Mouse (Mus musculus) kidney, postnatal 0 days (tissue): Measurements from ENCODE around the gene Tspan13. TPM values are rescaled to one million over a fixed set of nuclear protein-coding genes. Genes with fewer than 3 reads are reported as not detected.

Experiments
- ATAC-seq: fragments of 200-750 bp; cut with Nextera tagmentation; replicated peaks from 2 replicates; pipeline ENCODE4 v1.8.0; 2017; ENCODE audit warnings: low read depth, moderate number of reproducible peaks, moderate TSS enrichment, moderate library complexity; ENCODE audit not compliant: low FRiP score
- DNase-seq: peaks from one replicate; pipeline ENCODE4 v3.0.0-alpha.2; 2016; ENCODE audit warnings: low spot score
- H3K27ac ChIP-seq: fragments of 300-500 bp; sonication (generic); 2 replicates; pipeline ENCODE4 v1.5.1; 2014; ENCODE audit warnings: mild to moderate bottlenecking
- H3K27me3 ChIP-seq: fragments of 300-500 bp; sonication (generic); 2 replicates; pipeline ENCODE4 v1.6.1; 2014; ENCODE audit warnings: low read length, mixed read lengths; ENCODE audit not compliant: insufficient read depth
- H3K36me3 ChIP-seq: fragments of 300-500 bp; sonication (generic); 2 replicates; pipeline ENCODE4 v1.6.1; 2014; ENCODE audit warnings: low read length, mixed read lengths; ENCODE audit not compliant: insufficient read depth
- H3K4me1 ChIP-seq: fragments of 300-500 bp; sonication (generic); replicated peaks from 2 replicates; pipeline ENCODE4 v1.6.1; 2014; ENCODE audit warnings: antibody characterized with exemption, low read length, mixed read lengths; ENCODE audit not compliant: insufficient read depth
- H3K4me2 ChIP-seq: fragments of 300-500 bp; sonication (generic); 2 replicates; pipeline ENCODE4 v1.6.1; 2014; ENCODE audit warnings: mild to moderate bottlenecking, low read length, moderate library complexity, mixed read lengths
- H3K4me3 ChIP-seq: fragments of 300-500 bp; sonication (generic); replicated peaks from 2 replicates; pipeline ENCODE4 v1.5.1; 2014; ENCODE audit warnings: low read depth, low read length
- H3K9ac ChIP-seq: fragments of 300-500 bp; sonication (generic); 2 replicates; pipeline ENCODE4 v1.6.1; 2014; ENCODE audit warnings: low read depth, low read length
- H3K9me3 ChIP-seq: fragments of 300-500 bp; sonication (generic); replicated peaks from 2 replicates; pipeline ENCODE4 v1.6.1; 2016; ENCODE audit warnings: low read length, inconsistent platforms, mixed read lengths
- CTCF ChIP-seq: IDR thresholded peaks from 2 replicates; pipeline ENCODE4 v1.5.1; 2016; ENCODE audit warnings: antibody characterized with exemption, low read depth, mild to moderate bottlenecking, moderate library complexity
- WGBS: fragments of 180-500 bp; shearing (Covaris S2); extraction: QIAGEN DNeasy Blood & Tissue Kit; methylation state at CpG from one replicate; pipeline ENCODE4 v1.1.7; 2014; 5-methylcytosine and 5-hydroxymethylcytosine counted together
- polyA plus RNA-seq: library from polyadenylated mRNA; unstranded; fragments of >200 nt; fragmentation: Nextera tagmentation; extraction: Ambion mirVana; gene quantifications from 2 replicates; pipeline ENCODE4 v1.2.1, GENCODE M21; 2015

Tspan13 gene
- polyA plus RNA-seq, 1 experiment from 2014 or later: 124 TPM

GRCm38 (mm10) chr12:36028968-36029645 lies 13.2 kb downstream of the Tspan13 start:
- H3K36me3 ChIP-seq: no peaks in the 10 kb centered on the region
- no peak overlapping the region for H3K4me2 ChIP-seq
- ATAC-seq: no peak
- H3K27me3 ChIP-seq: no peaks in the 10 kb centered on the region
- no peak for TF ChIP-seq CTCF
- DNase-seq: no peak
- H3K27ac ChIP-seq: no peak overlapping the region
- H3K9ac ChIP-seq: no peak overlapping the region
- WGBS: 74% methylated on average over 5 of the region's 5 CpGs
- no peaks in the 10 kb centered on the region for H3K4me1 ChIP-seq
- H3K4me3 ChIP-seq: no peak overlapping the region
- H3K9me3 ChIP-seq: no peaks in the 10 kb centered on the region

DNA sequence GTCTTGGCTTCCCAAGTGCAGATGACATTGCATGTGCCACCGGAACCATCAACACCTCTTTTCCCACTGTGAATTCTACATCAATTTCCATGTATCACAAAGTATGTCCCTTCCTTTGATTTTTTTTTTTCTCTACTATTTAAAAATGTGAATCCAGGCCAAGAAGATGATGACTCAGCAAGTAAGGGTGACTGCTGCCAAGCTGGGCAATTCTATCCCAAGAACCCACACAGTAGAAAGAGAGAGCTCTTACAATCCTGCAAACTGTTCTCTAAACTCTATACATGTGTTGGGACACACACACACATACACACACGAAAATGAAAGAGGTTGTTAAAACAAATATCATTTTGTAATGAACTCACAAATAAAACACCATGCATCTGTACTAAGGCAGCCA lies 15.1 kb downstream of the Tspan13 start:
- no peak overlapping the region for H3K9ac ChIP-seq
- H3K4me1 ChIP-seq: no peaks in the 10 kb centered on the region
- H3K4me3 ChIP-seq: no peak overlapping the region
- ATAC-seq (no peak), DNase-seq (no peak)
- 86% methylated on average over 2 of the region's 2 CpGs for WGBS
- no peaks in the 10 kb centered on the region for H3K27me3 ChIP-seq
- no peak overlapping the region for H3K27ac ChIP-seq
- no peaks in the 10 kb centered on the region for H3K9me3 ChIP-seq
- no peak overlapping the region for H3K4me2 ChIP-seq
- TF ChIP-seq CTCF: no peak
- H3K36me3 ChIP-seq: no peaks in the 10 kb centered on the region

DNA sequence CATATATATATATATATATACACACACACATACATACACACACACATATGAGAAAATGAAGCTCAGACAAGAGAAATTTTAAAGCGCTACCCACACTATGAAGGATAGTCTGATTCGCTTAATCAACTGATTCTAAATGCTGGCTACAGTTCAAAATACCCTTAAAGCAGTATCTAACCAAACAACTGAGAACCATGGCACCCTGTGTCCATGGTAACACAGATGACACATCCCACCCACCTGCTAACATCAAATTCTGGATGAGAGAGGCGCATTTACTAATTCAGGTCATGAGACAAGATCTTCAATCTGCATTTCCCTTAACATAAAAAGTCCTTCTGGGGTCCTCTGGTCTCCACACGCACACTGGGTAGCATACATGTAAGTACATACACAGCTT lies 16.2 kb downstream of the Tspan13 start:
- H3K27me3 ChIP-seq: no peaks in the 10 kb centered on the region
- H3K9me3 ChIP-seq: no peaks in the 10 kb centered on the region
- no peaks in the 10 kb centered on the region for H3K4me1 ChIP-seq
- no peak overlapping the region for H3K9ac ChIP-seq
- WGBS: 93% methylated on average over 4 of the region's 4 CpGs
- no peak for DNase-seq
- TF ChIP-seq CTCF: no peak
- H3K36me3 ChIP-seq: no peaks in the 10 kb centered on the region
- H3K27ac ChIP-seq: no peak overlapping the region
- no peak overlapping the region for H3K4me2 ChIP-seq
- H3K4me3 ChIP-seq: no peak overlapping the region
- ATAC-seq: no peak

DNA sequence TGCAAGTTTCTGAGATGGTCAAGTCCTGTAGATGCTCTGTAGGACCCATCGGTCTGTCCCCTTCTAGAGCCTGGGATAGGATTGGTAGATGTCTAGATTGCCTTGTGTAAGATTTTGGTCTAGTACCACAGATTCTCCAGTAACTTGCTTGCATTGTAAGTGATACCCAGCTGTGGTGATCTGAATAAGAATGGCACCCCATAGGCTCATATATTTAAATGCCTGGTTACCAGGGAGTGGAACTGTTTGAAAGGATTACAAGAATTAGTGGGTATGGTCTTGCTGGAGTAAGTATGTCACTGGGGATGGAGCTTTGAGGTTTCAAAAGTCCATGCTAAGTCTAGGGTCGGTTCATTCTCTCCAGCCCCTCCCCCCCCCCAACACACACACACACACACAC lies 21.6 kb downstream of the Tspan13 start:
- Histone ChIP-seq H3K9ac (no peak overlapping the region), H3K4me1 (no peaks in the 10 kb centered on the region), H3K36me3 (no peaks in the 10 kb centered on the region), H3K4me3 (no peak overlapping the region), H3K27ac (no peak overlapping the region), H3K27me3 (no peaks in the 10 kb centered on the region), H3K9me3 (no peaks in the 10 kb centered on the region), H3K4me2 (no peak overlapping the region)
- ATAC-seq (no peak), DNase-seq (no peak)
- no peak for TF ChIP-seq CTCF
- 88% methylated on average over 2 of the region's 2 CpGs for WGBS

DNA sequence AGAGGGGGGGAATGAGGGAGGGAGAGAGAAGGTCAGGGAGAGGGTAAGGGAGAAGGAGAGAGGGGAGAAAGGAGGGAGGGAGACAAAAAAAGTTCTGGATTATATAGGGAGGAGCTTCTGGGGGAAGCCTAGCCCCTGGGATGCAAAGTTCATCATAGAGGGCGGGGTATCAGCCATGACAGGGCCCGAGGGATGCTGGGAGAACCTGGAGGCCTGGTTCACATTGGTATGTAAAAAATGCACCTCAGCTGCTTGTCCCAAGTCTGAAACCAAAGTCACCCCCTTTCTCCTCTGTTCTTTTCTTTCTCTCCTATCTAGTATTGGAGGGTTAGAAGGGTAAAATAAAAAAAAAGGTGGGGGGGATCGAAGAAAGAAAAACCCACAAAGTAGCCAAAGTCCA lies 22.2 kb downstream of the Tspan13 start:
- Histone ChIP-seq H3K36me3 (no peaks in the 10 kb centered on the region), H3K27ac (no peak overlapping the region), H3K4me1 (no peaks in the 10 kb centered on the region), H3K9ac (no peak overlapping the region), H3K4me3 (no peak overlapping the region), H3K9me3 (no peaks in the 10 kb centered on the region), H3K27me3 (no peaks in the 10 kb centered on the region), H3K4me2 (no peak overlapping the region)
- TF ChIP-seq CTCF: no peak
- ATAC-seq: no peak
- 85% methylated on average over 3 of the region's 3 CpGs for WGBS
- DNase-seq: no peak

DNA sequence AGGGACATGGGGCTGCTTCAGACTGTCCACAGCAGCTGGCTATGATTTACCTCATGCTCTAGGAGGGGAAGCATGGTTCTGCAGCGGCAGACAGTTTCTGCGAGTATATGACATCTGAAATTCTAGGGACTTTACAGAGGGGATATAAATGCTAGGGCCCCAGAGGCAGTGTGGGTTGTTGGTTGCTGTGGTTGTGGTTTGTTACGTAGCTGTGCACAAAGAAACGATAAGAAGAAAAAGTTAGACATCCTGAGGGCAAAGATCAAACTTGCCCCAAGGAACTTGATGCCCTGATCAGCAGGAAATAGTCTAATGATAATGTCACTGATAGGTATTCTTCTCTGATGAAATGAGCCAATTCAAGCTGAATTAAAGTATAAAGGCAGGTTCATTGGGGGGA lies 22.7 kb downstream of the Tspan13 start:
- TF ChIP-seq CTCF: no peak
- no peak for DNase-seq
- Histone ChIP-seq H3K27ac (no peak overlapping the region), H3K4me2 (no peak overlapping the region), H3K36me3 (no peaks in the 10 kb centered on the region), H3K4me3 (no peak overlapping the region), H3K27me3 (no peaks in the 10 kb centered on the region), H3K9ac (no peak overlapping the region), H3K4me1 (no peaks in the 10 kb centered on the region), H3K9me3 (no peaks in the 10 kb centered on the region)
- WGBS: 83% methylated on average over 4 of the region's 4 CpGs
- no peak for ATAC-seq

DNA sequence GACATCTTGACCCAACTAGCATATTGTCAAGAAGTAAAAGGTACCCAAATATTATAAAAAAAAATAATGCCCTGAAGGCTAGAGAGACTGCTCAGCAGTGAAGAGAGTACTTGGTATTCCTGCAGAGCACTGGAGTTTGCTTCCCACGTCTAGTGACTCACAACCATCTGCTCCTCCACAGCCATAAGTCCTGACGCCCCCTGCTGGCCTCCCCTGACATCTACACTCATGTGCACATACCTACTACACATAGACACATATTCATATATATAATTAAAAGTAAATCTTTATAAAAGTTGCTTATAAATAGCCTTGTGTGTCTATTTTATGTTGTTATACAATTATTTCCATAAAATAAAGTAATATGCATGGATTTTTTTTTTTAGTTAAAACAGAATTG lies 24.5 kb downstream of the Tspan13 start:
- no peaks in the 10 kb centered on the region for H3K27me3 ChIP-seq
- H3K9me3 ChIP-seq: no peaks in the 10 kb centered on the region
- TF ChIP-seq CTCF: no peak; the same call in 1 of the 2 replicates
- no peak overlapping the region for H3K4me3 ChIP-seq
- DNase-seq (no peak), ATAC-seq (no peak)
- 84% methylated on average over 2 of the region's 2 CpGs for WGBS
- no peaks in the 10 kb centered on the region for H3K36me3 ChIP-seq
- H3K4me1 ChIP-seq: no peaks in the 10 kb centered on the region
- no peak overlapping the region for H3K27ac ChIP-seq
- no peak overlapping the region for H3K9ac ChIP-seq
- no peak overlapping the region for H3K4me2 ChIP-seq
